Mouse (Mus musculus): ENCODE measurements around the gene Tmem171.

Tmem171 gene

GRCm38 (mm10) chr13:98651228-98651977, 43.2 kb downstream of the Tmem171 start:
- no peaks in the 10 kb centered on the region for H3K27me3 ChIP-seq (ENCODE audit: insufficient read depth, low read length)
- H3K36me3 ChIP-seq (ENCODE audit: insufficient read depth, low read length): no peaks in the 10 kb centered on the region
- peaks cover 6% of the 10 kb centered on the region; the same call in 1 of the 2 replicates for H3K9me3 ChIP-seq (ENCODE audit: low read length)
- H3K4me3 ChIP-seq (replicated peaks; ENCODE audit: low read length): no peak overlapping the region
- TF ChIP-seq CTCF (conservative IDR thresholded peaks at IDR 0.05; ENCODE audit: low read length) (no peak), POU5F1 (IDR thresholded peaks at IDR 0.05; ENCODE audit: borderline replicate concordance, low read length) (no peak), NANOG (IDR thresholded peaks at IDR 0.05; ENCODE audit: borderline replicate concordance, low read length) (no peak)
- H3K4me1 ChIP-seq (replicated peaks; ENCODE audit: low read depth, low read length): 0 out of 2 replicates have a peak, but pooled peaks cover 7% of the 10 kb centered on the region

GRCm38 (mm10) chr13:98647775-98648568, 46.7 kb downstream of the Tmem171 start:
- TF ChIP-seq CTCF (conservative IDR thresholded peaks at IDR 0.05; ENCODE audit: low read length) (no peak), POU5F1 (IDR thresholded peaks at IDR 0.05; ENCODE audit: borderline replicate concordance, low read length) (no peak), NANOG (IDR thresholded peaks at IDR 0.05; ENCODE audit: borderline replicate concordance, low read length) (no peak)
- Histone ChIP-seq H3K9me3 (ENCODE audit: low read length) (peaks cover 6% of the 10 kb centered on the region; the same call in 1 of the 2 replicates), H3K4me1 (replicated peaks; ENCODE audit: low read depth, low read length) (0 out of 2 replicates have a peak, but pooled peaks cover 7% of the 10 kb centered on the region), H3K4me3 (replicated peaks; ENCODE audit: low read length) (no peak overlapping the region), H3K27me3 (ENCODE audit: insufficient read depth, low read length) (no peaks in the 10 kb centered on the region), H3K36me3 (ENCODE audit: insufficient read depth, low read length) (no peaks in the 10 kb centered on the region)

GRCm38 (mm10) chr13:98638507-98639166, 56.0 kb downstream of the Tmem171 start:
- Histone ChIP-seq H3K4me3 (replicated peaks; ENCODE audit: low read length) (no peak overlapping the region), H3K36me3 (ENCODE audit: insufficient read depth, low read length) (no peaks in the 10 kb centered on the region), H3K9me3 (ENCODE audit: low read length) (peaks cover 13% of the 10 kb centered on the region), H3K27me3 (ENCODE audit: insufficient read depth, low read length) (peaks cover 20% of the 10 kb centered on the region), H3K4me1 (replicated peaks; ENCODE audit: low read depth, low read length) (peaks cover 5% of the 10 kb centered on the region; the same call in 1 of the 2 replicates)
- no peak for TF ChIP-seq POU5F1 (IDR thresholded peaks at IDR 0.05; ENCODE audit: borderline replicate concordance, low read length)
- TF ChIP-seq NANOG (IDR thresholded peaks at IDR 0.05; ENCODE audit: borderline replicate concordance, low read length): no peak
- no peak for TF ChIP-seq CTCF (conservative IDR thresholded peaks at IDR 0.05; ENCODE audit: low read length)

- TF ChIP-seq POU5F1 (IDR thresholded peaks at IDR 0.05; ENCODE audit: borderline replicate concordance, low read length) (no peak), NANOG (IDR thresholded peaks at IDR 0.05; ENCODE audit: borderline replicate concordance, low read length) (no peak), CTCF (conservative IDR thresholded peaks at IDR 0.05; ENCODE audit: low read length) (no peak)
- peaks cover 5% of the 10 kb centered on the region; the same call in 1 of the 2 replicates for H3K4me1 ChIP-seq (replicated peaks; ENCODE audit: low read depth, low read length)
- peak within 1 kb of the TSS; percentile 39 for H3K4me3 ChIP-seq (replicated peaks; ENCODE audit: low read length)
- H3K27me3 ChIP-seq (ENCODE audit: insufficient read depth, low read length): peaks cover 20% of the 10 kb centered on the region
- H3K9me3 ChIP-seq (ENCODE audit: low read length): peaks cover 13% of the 10 kb centered on the region
- H3K36me3 ChIP-seq (ENCODE audit: insufficient read depth, low read length): no peaks in the 10 kb centered on the region
Observed at GRCm38 (mm10) chr13:98637145-98637544, 57.5 kb downstream of the Tmem171 start, which contains the start of gene Tmem174. Gene Tmem174 (minus strand): TSS chr13:98637410.

GRCm38 (mm10) chr13:98636571-98636970, 58.1 kb downstream of the Tmem171 start:
- Histone ChIP-seq H3K9me3 (ENCODE audit: low read length) (peaks cover 8% of the 10 kb centered on the region), H3K4me3 (replicated peaks; ENCODE audit: low read length) (peak overlapping the region; percentile 39), H3K36me3 (ENCODE audit: insufficient read depth, low read length) (no peaks in the 10 kb centered on the region), H3K4me1 (replicated peaks; ENCODE audit: low read depth, low read length) (peaks cover 5% of the 10 kb centered on the region; the same call in 1 of the 2 replicates), H3K27me3 (ENCODE audit: insufficient read depth, low read length) (peaks cover 20% of the 10 kb centered on the region)
- TF ChIP-seq POU5F1 (IDR thresholded peaks at IDR 0.05; ENCODE audit: borderline replicate concordance, low read length) (no peak), NANOG (IDR thresholded peaks at IDR 0.05; ENCODE audit: borderline replicate concordance, low read length) (no peak), CTCF (conservative IDR thresholded peaks at IDR 0.05; ENCODE audit: low read length) (no peak)
